Mouse (Mus musculus): ENCODE data around the gene Mcoln2.

Mcoln2 gene

DNA sequence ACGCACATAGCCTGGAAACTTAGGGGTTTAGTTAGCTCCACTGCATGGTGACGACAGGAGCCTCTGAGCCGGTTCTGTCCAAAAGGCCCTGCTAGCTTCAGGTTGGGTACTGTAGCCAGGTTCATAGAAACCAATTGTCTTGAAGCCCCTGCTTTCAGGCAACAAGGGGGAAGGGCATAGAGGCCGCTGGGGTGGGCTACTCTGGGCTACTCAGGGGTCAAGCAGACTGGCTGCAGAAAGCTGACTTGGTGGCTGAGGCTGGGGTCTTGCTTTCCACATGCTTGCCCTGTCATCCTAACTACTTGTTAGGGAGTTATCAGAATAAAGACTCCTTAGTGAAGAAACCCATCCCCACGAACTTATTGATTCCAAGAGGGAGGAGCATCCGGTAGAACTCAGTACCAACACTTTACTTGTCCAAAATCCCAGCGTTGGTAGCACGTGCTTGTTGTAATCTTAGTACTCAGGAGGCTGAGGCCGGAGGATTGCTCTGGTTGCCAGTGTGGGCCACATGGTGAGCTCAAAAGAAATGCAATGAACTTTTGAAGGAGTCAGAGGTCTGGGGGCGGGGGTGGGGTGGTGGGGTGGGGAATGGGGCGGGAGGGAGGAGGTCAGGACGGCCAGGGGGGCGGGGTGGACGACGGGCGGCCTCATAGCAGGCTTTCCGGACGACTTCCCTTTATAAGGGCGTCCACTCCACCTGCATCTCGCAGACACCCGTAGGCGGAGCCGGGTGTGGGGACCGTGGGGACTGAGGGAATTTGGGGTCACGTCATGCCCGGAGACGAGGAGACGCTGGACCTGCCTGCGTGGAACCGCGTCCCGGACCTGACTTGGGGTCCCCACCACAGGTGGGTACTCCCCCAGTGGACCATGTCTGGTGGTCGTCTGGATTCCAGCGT is at the start of gene Mcoln2:
Mcoln2 (plus strand) TSS at position 678 of the 902 bp plus-strand sequence.
- DNase-seq (ENCODE audit: extremely low read depth, insufficient read length, low spot score): no peak

DNA sequence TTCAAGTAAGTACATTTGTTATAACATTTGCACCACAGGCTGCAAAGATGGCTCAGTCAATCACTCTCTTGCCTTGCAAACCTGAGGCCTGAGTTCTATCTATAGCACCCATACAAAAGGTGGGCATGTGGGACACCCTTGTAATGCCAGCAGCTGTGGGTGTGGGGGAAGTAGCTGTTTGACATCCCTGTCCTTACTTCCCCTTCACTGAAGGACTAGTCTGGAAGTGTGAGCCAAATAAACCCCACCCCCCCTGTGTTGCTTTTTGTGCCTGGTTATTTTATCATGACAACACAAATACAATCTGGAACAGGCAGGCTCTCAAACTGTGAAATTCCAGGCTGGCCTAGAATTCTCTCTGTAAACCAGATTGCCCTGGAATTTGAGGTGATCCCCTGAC is 49.7 kb upstream of the Mcoln2 start:
- DNase-seq (ENCODE audit: extremely low read depth, insufficient read length, low spot score): no peak

DNA sequence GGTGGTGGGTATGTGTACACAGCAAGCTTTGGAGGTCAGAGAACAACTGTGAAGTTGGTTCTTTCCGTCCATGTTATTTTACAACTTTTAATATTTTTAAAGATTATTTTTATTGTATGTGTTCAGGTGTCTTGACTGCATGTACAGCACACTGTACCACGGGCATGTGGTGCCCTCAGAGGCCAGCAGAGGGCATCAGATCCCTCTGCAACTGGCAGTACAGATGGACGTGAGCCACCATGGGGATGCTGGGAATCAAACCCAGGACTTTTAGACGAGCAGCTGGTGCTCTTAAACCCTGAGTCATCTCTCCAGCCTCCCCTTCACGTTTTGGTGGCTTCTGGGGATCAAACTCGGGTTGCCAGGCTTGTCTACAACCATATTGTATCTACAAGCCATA is 47.6 kb upstream of the Mcoln2 start:
- DNase-seq (ENCODE audit: extremely low read depth, insufficient read length, low spot score): no peak

DNA sequence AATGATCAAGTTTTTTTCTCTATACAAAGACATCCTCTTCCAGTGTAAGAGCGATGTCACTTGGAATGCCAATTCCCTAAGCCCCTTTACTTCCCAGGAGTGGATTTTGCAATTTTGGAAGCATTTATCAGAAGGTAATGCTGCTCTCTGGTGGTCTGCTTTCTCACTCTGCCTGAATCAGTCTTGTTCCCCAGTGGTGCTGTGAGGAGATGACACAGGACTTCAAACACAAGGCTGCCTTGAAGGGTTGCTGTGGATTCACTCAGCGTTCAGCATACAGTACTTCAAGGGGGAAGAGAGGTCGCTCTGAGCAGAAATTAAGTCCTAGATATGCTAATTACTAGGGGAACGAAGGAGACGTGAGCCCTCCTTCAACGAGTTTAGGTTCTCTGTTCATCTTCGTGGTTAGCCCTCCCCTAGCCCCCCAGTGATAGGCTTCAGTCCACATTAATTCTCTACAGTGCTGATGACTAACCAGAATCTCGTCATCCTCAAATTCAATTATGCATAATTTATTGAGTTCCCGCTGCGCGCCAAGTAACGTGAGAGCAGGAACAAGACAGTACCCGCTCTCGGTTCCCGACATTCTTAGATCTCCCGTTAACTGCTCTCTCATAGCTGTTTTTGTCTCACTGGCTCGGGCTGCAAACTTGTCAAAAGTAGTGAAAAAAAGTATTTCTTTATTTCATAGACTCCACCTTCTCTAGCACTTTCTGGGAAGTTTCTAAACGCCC is 42.4 kb upstream of the Mcoln2 start:
- no peak for DNase-seq (ENCODE audit: extremely low read depth, insufficient read length, low spot score)

DNA sequence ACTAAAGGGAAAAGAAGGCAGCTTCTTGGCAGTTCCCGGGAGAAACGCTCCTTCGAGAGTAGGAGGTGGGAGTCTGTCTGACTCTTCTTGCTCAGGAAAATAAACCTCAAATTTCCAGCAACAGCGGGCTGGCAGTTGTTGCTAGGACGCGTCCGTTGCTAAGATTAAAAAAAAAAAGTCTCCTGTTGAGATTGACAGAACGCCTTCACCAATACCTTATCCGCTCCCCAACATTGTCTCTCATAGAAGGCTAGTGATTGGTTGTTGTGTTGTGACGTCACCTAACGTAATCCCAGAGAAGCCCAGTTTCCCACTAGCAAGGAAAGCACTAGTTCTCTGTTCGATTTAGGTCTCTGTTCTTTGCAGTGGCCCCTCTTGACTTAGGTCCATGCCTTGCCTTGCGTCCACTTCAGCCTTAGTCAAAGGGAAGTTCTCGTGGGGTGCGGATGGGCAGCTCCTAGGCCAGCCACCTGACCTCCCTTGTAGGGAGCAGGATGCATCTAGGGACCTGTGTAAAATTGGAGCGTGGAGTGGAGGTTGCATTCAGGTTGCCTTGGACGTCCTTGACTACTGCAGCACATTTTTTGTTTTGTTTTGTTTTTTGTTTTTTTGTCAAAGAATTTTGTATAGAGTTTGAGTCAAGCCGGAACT is 41.6 kb upstream of the Mcoln2 start, which contains the start of gene Wdr63:
Wdr63 (minus strand) TSS at position 210 of the 651 bp plus-strand sequence.
- no peak for DNase-seq (ENCODE audit: extremely low read depth, insufficient read length, low spot score)

DNA sequence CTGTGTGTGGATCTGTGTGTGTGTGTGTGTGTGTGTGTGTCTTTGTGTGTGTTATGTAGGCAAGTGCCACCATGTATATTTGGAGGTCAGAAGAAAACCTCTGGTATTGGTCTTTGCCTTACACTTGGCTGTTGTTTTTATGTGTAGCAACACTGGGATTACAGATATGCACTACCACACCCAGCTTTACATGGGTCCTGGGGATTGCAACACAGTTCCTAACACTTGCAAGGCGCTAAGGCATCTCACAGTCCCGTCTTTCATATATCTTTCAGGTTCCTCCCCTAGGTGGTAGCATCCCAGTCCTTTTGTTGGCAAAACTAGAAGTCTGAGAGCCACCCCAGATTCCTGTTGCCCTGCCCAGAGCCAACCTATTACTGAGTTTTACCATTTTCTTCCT is 40.7 kb upstream of the Mcoln2 start:
- no peak for DNase-seq (ENCODE audit: extremely low read depth, insufficient read length, low spot score)

DNA sequence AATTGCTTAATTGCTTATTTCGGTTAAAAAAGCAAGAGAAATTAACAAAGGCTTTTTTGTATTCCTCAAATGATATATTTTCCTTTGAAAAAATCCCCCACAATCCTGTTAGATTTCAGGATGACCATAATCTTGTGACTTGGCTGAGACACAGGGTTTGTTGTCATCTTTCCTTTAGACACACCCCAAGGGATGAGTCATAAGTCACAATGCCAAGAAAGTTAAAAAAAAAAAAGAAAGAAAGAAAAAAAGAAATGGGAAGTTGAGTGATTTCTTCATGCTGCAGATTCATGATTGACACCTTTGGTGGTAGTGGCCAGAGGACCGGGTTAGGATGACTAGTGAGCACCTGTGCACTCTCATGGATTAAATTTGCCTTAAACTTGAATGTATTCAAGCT is 39.3 kb upstream of the Mcoln2 start:
- peak; percentile 63 for DNase-seq (ENCODE audit: extremely low read depth, insufficient read length, low spot score)

DNA sequence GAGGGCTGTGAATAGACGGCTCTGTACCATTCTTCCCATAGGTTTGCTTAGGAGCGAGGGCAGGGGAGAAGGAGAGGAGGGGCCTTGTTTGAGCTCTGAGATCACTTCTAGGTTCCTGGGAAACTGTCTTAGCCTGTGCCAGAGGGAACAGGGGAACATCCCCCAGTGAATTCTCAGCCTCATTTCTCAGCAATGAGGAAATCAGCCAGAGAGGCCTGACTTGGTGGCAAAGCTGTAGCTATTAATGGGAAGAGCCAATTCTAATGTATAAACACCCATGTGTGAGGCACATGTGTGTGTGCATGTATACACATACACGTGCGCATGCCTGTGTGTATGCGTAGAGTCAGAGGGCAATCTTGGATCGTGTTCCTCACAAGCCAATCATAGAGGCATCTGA is 38.7 kb upstream of the Mcoln2 start:
- peak; percentile 34 for DNase-seq (ENCODE audit: extremely low read depth, insufficient read length, low spot score)

DNA sequence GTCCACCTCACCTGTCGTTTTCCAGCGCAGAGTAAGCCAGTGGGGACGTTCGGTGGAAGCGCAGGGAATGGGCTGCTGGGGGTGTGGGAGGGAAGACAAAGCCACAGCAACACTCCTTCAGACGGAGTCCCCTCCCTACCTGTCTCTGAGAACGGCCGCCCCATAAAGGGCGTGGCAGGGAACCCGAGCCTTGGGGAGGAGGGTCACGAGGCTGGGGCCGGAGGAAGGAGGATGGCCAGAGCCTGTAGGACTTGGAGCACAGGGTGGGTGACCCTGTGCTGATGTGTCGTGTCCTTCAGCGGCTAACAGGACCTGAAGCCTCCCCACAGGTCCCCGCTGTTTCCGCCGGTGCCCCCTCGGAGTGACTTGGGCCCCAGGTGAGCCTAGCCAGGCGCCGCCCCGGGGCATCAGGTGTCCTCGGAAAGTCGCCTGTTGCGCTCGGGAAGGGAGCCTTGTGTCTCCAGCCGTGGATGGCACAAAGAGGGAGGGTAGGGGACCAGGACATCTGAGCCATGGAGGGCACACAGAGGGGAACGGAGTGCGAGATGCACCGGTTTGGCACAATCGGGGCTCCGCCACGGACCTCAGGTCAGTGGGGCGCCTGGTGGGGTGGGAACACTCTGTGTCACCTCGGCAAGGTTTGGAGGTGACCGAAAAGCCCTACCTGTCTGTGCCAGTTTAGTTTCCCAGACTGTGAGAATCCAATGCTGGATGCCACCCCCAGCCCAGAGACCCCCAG is 32.2 kb upstream of the Mcoln2 start, which contains the start of gene Mcoln3:
Mcoln3 (plus strand) TSS at position 193 of the 739 bp plus-strand sequence.
- no peak for DNase-seq (ENCODE audit: extremely low read depth, insufficient read length, low spot score)

DNA sequence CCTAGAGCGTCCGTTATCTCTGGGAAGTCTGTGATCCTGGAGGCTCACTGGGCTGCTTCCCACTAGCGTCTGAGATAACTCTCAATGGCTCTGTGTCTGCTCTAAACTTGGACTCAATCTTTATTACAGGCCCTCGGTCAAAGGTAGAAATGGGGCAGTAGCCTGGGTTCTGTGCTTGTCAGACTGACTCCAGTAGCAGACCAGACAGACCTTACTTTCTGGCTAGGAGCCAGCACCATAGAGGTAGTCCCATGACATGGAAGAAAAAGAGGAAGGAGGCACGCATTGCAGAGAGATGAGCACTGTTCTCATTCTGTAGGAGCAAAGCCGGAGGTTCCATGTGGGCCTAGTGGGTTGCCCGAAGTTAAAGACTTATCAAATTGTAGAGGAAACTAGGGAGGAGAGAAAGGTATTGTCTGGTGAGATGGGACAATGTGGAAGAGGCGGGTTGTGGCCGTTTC is 31.6 kb upstream of the Mcoln2 start:
- DNase-seq (ENCODE audit: extremely low read depth, insufficient read length, low spot score): no peak

DNA sequence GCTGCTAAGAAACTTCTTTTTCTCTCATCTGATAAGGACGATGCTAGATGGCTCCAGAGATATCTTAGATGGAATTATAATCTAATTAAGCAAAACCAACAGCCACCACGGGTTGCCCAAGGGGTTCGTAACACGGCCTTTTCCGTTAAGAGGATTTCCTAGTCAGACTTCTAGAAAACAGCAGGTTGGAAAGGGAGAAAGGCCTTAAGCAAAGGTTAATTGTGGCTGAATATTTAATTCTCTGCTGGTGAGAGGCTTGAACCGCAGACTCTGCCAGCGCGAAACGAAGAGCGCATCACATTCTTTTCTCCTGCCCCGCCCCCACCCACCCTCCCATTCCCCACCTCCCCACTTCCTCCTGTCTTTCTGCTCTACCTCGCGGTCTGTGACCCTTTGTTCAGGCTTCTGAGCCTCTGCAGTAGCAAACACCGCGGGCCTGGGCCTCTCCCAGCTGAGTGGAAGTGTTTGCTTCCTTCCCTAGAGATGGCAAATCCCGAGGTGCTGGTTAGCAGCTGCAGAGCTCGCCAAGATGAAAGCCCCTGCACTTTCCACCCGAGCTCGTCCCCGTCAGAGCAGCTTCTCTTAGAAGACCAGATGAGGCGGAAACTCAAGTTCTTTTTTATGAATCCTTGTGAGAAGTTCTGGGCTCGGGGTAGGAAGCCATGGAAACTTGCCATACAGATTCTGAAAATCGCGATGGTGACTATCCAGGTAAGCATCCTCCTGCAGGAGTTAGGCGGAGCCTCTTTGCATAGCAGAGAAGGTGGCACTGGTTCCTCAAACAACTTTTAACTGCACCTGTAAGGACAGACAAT is 28.1 kb upstream of the Mcoln2 start:
- DNase-seq (ENCODE audit: extremely low read depth, insufficient read length, low spot score): no peak

DNA sequence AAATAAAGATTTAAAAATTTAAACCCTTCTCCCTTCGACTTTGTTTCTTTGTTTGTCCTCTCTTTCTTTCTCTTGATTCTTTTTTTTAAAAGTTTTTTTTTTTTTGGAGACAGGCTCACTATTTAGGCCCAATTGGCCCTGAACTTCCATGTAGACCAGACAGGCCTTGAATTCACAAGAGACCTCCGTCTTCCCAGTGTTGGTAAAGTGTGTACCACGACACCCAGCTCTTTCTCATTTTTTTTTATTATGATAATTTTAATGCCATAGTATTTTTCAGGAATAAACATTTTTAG is 27.6 kb upstream of the Mcoln2 start:
- no peak for DNase-seq (ENCODE audit: extremely low read depth, insufficient read length, low spot score)

DNA sequence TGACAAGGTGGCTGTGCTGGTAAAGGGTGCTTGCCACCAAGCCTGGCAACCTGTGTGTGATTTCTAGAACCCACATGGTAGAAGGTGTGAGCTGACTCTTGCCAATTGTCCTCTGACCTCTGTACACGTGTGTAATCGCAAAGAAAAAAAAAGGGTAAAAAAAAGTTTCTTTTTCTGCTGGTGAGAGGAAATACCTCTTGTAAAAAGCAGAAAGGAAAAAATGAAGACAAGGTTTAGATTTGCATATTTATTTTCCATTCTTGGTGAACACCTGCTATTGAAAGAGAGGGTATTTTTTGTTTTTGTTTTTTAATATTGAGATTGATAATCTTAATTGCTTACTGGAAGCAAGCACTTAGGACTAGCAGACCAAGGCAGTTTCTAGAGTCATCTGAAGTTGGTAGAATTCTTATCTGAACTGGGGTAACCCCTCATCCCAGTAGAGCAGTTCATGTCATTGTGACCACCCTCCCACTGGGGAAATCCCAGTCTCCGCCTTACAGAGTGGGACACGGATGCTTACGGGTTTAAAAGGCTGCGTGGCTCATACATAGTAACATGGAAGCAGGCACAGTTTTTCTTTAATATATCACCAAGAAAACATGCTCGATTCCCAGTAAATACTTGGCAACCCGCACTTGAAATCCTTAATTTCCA is 26.7 kb upstream of the Mcoln2 start:
- DNase-seq (ENCODE audit: extremely low read depth, insufficient read length, low spot score): no peak

DNA sequence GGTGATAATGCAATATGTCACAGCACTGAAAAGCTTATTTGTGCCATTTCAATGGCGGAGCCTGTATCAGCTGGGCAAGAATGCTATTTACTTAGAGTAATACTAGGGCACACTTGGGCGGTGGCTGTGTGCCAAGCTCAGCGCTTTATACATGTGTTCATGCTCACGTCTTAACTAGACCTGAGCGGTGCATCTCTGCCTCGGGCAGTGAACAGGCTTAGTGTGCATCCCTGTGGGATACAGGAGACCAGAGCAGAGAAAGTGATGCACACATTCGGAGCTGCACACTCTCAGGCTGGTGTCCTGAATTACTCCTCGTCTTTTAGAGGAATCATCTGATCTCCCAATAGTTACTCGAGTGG is 26.2 kb upstream of the Mcoln2 start:
- no peak for DNase-seq (ENCODE audit: extremely low read depth, insufficient read length, low spot score)

DNA sequence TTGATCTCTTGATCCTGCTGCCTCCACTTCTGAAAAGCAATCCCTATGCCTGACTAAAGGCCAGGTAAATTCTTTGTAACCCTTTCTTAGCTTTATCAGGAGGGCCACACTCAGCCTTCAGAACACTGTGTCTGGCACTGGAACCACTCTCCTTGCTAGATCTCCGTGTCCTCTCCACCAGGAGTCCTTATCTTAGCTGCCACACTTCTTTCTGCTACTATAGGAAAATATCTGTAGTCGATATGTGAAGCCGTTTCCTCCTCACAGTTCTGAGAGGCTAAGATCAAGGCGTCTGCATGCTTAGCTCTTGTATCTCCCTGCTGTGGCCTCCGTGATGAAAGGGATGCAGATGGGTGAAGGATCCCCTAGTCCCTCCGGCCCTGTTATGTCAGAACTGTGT is 22.4 kb upstream of the Mcoln2 start:
- no peak for DNase-seq (ENCODE audit: extremely low read depth, insufficient read length, low spot score)

DNA sequence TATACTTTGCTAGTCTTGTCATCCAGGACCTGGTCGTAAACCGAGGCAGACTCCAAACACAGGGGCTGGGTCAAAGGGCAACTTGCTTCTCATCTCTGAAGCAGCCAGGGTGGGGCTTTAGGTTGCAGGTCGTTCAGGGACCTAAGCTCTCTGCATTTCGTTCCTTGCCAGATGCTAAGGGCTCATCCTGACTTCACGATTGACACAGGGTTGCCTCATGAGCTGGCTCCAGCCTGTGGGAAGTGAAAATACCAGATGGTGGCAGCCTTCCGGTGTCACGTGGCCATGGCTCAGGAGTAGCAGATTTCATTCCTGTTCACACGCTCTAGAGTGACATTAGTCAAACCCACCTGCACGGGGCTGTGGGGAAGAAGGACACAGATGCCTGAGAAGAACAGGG is 14.8 kb upstream of the Mcoln2 start:
- DNase-seq (ENCODE audit: extremely low read depth, insufficient read length, low spot score): no peak

DNA sequence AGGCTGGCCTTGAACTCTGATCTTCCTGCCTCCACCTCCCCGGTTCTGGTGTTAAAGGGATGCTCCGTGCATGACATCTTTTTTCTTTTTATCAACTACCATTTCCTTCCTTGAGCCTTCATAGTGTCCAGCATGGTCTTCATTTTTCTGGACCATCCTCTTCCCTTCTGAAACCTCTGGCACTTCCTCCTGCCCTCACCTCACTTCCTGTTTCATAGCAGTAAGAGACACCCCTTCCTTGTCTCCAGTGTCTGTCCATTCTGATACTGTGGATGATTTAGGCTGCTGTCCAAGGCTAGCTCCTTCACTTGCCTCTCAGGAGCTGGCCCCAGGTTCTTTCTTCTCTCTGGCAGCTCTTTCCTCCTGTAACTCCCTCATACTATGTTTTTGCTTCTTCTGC is 14.2 kb upstream of the Mcoln2 start:
- no peak for DNase-seq (ENCODE audit: extremely low read depth, insufficient read length, low spot score)

DNA sequence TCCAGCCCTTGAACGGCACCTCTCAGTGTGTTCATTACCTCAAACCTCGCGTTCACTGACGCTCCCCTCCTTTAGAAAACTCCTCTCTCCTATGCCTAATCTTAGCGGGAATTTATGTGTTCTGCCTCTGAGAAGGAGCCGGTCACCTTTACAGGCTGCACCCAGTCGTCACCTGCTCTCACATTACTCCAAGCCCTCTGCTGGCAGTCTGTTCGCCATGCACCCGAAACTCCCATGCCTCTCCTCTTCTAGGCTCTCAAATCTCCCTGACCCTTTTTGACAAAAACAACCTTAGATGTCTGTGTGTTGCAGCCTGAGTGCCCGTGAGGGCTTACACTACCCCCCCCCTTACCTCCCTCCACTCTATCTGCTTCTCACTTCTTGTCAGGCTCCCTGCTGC is 13.2 kb upstream of the Mcoln2 start:
- DNase-seq (ENCODE audit: extremely low read depth, insufficient read length, low spot score): no peak

DNA sequence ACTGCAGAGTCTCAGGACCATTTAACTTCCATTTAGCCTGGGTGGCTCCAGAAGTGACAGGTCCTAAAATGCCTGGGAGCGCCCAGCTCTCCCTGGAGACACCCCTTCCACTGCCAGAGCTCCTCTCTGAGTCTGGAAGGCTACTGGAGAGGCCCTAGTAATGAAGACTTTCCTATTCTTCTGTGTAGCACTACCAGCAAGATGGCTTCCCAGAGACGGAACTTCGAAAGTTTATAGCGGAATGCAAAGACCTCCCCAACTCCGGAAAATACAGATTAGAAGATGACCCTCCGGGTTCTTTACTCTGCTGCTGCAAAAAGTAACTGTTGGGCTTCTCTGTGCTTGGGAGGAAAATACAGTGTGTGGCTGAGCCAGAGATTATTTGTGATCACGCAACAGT is 9.4 kb upstream of the Mcoln2 start:
- no peak for DNase-seq (ENCODE audit: extremely low read depth, insufficient read length, low spot score)

DNA sequence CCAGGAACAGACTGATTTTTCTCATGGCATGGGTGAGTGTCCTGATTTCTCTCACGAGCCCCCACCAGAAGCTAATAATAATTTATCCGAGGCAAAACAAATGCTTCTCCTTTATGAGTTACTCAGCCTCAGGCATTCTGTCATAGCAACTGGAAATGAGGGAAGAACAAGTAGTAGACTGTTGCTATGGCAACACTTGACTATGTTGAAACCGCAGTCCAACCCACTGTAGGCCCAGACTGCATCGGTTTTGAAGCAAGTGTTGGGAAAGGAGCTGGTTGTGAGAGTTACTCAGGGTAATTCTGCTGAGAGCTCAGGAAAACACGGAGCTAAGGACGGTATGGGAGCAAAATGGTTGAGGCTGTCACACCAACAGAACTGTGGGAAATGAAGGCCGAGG is 7.1 kb upstream of the Mcoln2 start:
- no peak for DNase-seq (ENCODE audit: extremely low read depth, insufficient read length, low spot score)
